Mouse (Mus musculus) adrenal gland, adult 2 months (tissue): ENCODE data around the gene Shox2. TPM values are rescaled to one million over a fixed set of nuclear protein-coding genes. Genes with fewer than 3 reads are reported as not detected.

ENCODE experiments used
- DNase-seq: peaks from one replicate; pipeline ENCODE4 v3.0.0; 2021
- polyA plus RNA-seq: library from polyadenylated mRNA; depleted of rRNA; stranded (reverse); fragments of >200 nt; gene quantifications from 2 replicates; pipeline ENCODE4 v1.2.3, GENCODE M21; 2012; rRNA removed
- total RNA-seq, 2 experiments: library from RNA; stranded (reverse); gene quantifications; 2 replicates each; pipeline ENCODE4 v1.2.3; 2021

The Shox2 gene
- total and polyA plus RNA-seq, 3 experiments: 1.2 to 1.7 (median 1.3) TPM

DNA sequence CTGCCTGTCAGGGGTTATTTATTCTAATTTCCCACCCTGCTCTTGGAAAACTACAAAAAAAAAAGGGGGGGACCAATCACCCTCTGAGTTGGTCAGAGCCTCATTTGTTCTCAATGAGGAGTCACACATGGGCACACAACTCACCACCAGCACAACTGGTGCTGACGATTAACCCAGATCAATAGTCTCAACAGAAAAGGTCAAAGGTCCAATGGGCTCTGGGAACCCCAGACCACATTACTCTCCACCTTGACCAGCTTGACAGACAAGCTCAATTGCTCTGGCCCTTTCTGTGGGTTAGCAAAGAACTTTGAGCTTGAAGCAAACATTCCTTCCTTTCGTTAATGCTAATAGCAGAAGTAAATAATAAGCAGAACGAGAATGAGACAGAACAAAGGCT is 16.7 kb downstream of the Shox2 start:
- DNase-seq: no peak

DNA sequence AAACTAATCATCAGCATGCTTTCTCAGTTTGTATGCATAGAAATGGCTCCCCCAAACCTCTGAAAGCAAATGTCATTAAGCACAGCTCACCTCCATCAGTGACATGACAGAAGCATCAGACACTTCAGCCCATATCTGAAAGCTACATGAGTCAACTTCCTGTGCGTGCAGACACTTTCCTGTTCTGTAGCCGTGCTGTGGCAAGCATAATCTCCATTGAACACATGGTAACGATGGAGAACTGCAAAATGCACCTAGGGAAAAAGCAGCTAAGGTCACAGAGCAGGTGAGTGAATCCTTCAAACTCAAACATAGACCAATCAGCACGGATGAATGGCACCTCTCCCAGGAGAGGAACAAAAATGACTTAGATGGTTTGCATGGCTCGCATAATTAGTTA is 21.6 kb downstream of the Shox2 start:
- no peak for DNase-seq

DNA sequence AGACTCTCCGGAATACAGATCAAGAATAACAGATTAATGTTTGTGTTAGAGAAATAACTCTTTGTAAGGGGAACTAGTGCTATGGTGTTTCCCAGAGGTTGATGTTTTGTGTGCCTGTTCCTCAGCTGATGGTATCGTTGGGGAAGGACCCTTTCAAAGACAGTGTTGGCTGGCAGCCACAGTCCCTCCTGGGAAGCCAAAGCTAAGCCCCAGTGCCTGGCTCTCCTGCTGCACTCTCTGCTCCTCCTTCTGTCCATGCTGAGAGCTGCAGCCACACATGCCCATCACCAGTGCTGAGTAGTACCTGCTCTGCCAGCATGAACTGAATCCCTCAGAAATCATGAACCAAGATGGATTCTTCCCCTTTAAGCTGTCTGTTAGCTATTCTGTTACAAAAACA is 26.4 kb downstream of the Shox2 start:
- DNase-seq: no peak

DNA sequence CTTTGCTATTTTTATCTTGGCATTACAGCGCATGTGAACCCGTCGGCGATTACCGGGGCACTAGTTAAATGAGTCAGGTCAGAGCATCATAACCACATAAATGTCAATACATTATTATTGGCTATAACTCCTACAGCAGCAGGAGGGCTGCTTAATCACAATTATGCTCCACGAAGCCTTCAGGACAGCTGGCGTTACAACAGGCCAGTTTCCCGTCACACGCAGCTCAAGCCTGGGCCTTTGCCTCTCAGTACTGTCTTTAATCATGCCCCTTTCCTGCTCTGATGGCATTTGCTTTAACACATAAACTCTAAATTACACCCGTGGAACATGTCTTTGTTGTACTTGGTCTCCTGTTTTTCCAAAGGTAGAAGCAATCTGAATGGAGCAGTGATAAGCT is 41.9 kb downstream of the Shox2 start:
- no peak for DNase-seq

DNA sequence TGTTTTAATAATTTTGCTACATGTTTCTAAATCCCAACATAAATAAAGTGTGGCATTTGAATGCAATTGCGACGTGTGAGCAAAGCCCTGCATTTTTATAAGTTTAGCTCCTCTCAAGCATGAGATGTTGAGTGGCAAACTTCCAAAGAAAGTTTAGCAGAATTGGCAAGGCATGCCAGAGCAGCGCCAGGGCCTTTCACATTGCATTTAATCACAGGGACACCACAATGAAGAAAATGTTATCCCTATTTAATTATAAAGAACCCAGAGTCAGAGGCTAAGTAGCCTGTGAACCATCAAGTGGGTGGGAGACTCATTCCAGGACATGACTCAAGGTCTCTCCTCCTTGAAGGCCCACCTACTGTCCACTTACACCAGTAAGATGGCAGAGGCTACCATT is 59.1 kb downstream of the Shox2 start:
- DNase-seq: no peak

Other genes starting within 250 kb of the Shox2 start
- 10 to 100 TPM; 32.0 to 33.8 TPM for gene Rsrc1, start 381 bp downstream of the Shox2 start, total RNA-seq
- 1.5 and 2.2 TPM in 2 replicates for gene Rsrc1, start 381 bp downstream of the Shox2 start, polyA plus RNA-seq